Mouse (Mus musculus): ENCODE data around the gene Vrk1.

DNA sequence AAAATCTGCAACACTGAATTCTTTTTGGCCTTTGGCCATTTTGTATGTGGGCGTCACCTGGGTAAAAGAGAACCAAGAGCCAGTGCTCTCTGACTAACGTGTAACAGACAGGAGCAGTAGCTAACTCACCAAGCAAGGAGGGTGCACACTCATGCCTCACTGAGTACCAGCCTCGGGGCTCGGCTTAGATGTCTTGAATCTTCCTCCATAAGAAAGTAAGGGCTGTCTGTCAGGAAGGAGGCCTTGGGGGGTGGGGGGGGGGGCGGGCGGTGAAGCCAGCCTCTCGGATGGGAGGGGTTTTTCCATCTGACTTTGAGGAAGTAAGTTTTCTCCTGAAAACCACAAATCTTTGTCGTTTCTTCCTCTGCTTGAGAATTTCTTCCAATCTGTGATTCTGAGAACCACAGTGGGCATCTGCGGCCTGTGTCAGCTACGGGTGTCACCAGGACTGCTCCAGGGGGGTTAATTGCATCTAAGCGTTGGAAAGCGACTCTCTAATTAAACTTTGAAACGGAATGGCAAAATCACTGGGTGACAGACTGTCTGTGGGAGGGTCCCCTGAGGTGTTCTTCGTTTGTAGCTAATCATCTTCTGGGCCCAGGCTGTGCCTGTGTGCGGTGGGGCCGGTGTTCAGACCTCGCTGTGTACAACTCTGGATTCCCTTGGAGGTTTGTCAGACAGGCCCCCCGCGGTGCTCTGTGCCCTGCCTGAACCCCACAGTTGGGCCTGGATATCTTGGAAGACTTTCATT lies 43.0 kb upstream of the Vrk1 start:
- no peak for TF ChIP-seq GATA1 (IDR thresholded peaks at IDR 0.05; ENCODE audit: borderline replicate concordance, low read length)
- no peak for TF ChIP-seq FLI1 (IDR thresholded peaks at IDR 0.05; ENCODE audit: low read length)

Measured in megakaryocyte, embryonic 14.5 days (primary cell).